Mouse (Mus musculus): ENCODE data around the gene Zfp747. TPM values are rescaled to one million over a fixed set of nuclear protein-coding genes. Genes with fewer than 3 reads are reported as not detected.
A peak's percentile ranks its signal among the peaks of the same experiment; 100 is the strongest.
"Not testable (repeated sequence)": the region's sequence is repeated elsewhere in the genome, so short reads cannot be mapped to it uniquely, and the experiment has no call there.

Zfp747 gene
- polyA plus RNA-seq, 1 experiment from 2014 or later: 5.5 TPM

GRCm38 (mm10) chr7:127378310-127378921 is 2.6 kb upstream of the Zfp747 start:
- no peak overlapping the region for H3K9ac ChIP-seq (ENCODE audit: low read depth, low read length)
- whole genome bisulfite sequencing: 75% methylated on average over 6 of the region's 6 CpGs
- no peak overlapping the region for H3K4me2 ChIP-seq (ENCODE audit: low read length)
- no peaks in the 10 kb centered on the region for H3K4me1 ChIP-seq (replicated peaks; ENCODE audit: insufficient read depth, low read length)
- H3K4me3 ChIP-seq (replicated peaks; ENCODE audit: low read depth, low read length): no peak overlapping the region
- TF ChIP-seq CTCF (IDR thresholded peaks at IDR 0.05; ENCODE audit: low read depth): no peak
- 0 out of 2 replicates have a peak, but pooled peaks cover 3% of the 10 kb centered on the region for H3K36me3 ChIP-seq (ENCODE audit: insufficient read depth, low read length)
- no peak for DNase-seq (ENCODE audit: low spot score)
- no peak for ATAC-seq (replicated peaks; ENCODE audit: low FRiP score, low read depth)
- H3K27me3 ChIP-seq (ENCODE audit: insufficient read depth, low read length): no peaks in the 10 kb centered on the region
- H3K9me3 ChIP-seq (replicated peaks; ENCODE audit: low read length): no peaks in the 10 kb centered on the region
- no peak overlapping the region for H3K27ac ChIP-seq

- H3K9ac ChIP-seq (ENCODE audit: low read depth, low read length): not testable (repeated sequence)
Observed at GRCm38 (mm10) chr7:127371870-127372269, 4.0 kb downstream of the Zfp747 start.

DNA sequence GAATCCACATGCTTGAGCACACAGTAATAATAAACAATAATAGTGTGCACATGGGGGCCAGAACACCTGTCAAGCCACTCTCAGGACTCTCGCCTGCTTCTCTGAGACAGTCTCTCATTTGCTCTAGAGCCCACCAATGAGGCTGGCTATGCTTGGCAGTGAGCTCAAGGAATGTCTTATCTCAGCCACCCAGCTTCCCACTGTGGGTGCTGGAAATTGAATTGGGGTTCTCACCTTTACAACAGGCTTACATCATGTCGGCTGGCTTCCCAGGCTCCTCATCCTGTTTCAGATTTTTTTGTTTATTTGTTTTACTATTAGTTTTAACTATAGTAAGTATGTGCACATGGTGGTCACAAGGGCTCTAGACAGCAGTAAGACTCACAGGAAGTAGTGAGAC is 4.6 kb downstream of the Zfp747 start:
- Histone ChIP-seq H3K9me3 (replicated peaks; ENCODE audit: low read length) (no peaks in the 10 kb centered on the region), H3K27me3 (ENCODE audit: insufficient read depth, low read length) (no peaks in the 10 kb centered on the region), H3K36me3 (ENCODE audit: insufficient read depth, low read length) (no peaks in the 10 kb centered on the region), H3K4me1 (replicated peaks; ENCODE audit: insufficient read depth, low read length) (no peaks in the 10 kb centered on the region), H3K9ac (ENCODE audit: low read depth, low read length) (no peak overlapping the region), H3K27ac (no peak overlapping the region), H3K4me2 (ENCODE audit: low read length) (no peak overlapping the region), H3K4me3 (replicated peaks; ENCODE audit: low read depth, low read length) (no peak overlapping the region)
- TF ChIP-seq CTCF (IDR thresholded peaks at IDR 0.05; ENCODE audit: low read depth): no peak
- 84% methylated on average over 2 of the region's 2 CpGs for WGBS
- ATAC-seq (replicated peaks; ENCODE audit: low FRiP score, low read depth): no peak
- no peak for DNase-seq (ENCODE audit: low spot score)

More at GRCm38 (mm10) chr7:127371870-127372269, 4.0 kb downstream of the Zfp747 start:
- not testable (repeated sequence) for H3K4me2 ChIP-seq (ENCODE audit: low read length); H3K4me3 ChIP-seq (replicated peaks; ENCODE audit: low read depth, low read length); DNase-seq (ENCODE audit: low spot score); H3K27ac ChIP-seq; H3K4me1 ChIP-seq (replicated peaks; ENCODE audit: insufficient read depth, low read length); ATAC-seq (replicated peaks; ENCODE audit: low FRiP score, low read depth); H3K36me3 ChIP-seq (ENCODE audit: insufficient read depth, low read length); H3K27me3 ChIP-seq (ENCODE audit: insufficient read depth, low read length); H3K9me3 ChIP-seq (replicated peaks; ENCODE audit: low read length)
- peak; percentile 35; the same call in 1 of the 2 replicates for TF ChIP-seq CTCF (IDR thresholded peaks at IDR 0.05; ENCODE audit: low read depth)
- WGBS: 88% methylated on average over 3 of the region's 3 CpGs

- DNase-seq (ENCODE audit: low spot score) (no peak), ATAC-seq (replicated peaks; ENCODE audit: low FRiP score, low read depth) (no peak)
- H3K4me2 ChIP-seq (ENCODE audit: low read length): no peak overlapping the region
- no peaks in the 10 kb centered on the region for H3K9me3 ChIP-seq (replicated peaks; ENCODE audit: low read length)
- no peaks in the 10 kb centered on the region for H3K36me3 ChIP-seq (ENCODE audit: insufficient read depth, low read length)
- no peak for TF ChIP-seq CTCF (IDR thresholded peaks at IDR 0.05; ENCODE audit: low read depth)
- H3K4me1 ChIP-seq (replicated peaks; ENCODE audit: insufficient read depth, low read length): peaks cover 6% of the 10 kb centered on the region; the same call in 1 of the 2 replicates
- 70% methylated on average over 3 of the region's 3 CpGs for WGBS
- no peak overlapping the region for H3K4me3 ChIP-seq (replicated peaks; ENCODE audit: low read depth, low read length)
- H3K9ac ChIP-seq (ENCODE audit: low read depth, low read length): no peak overlapping the region
- H3K27me3 ChIP-seq (ENCODE audit: insufficient read depth, low read length): no peaks in the 10 kb centered on the region
- H3K27ac ChIP-seq: no peak overlapping the region
Observed at GRCm38 (mm10) chr7:127366249-127366648, 9.6 kb downstream of the Zfp747 start.

DNA sequence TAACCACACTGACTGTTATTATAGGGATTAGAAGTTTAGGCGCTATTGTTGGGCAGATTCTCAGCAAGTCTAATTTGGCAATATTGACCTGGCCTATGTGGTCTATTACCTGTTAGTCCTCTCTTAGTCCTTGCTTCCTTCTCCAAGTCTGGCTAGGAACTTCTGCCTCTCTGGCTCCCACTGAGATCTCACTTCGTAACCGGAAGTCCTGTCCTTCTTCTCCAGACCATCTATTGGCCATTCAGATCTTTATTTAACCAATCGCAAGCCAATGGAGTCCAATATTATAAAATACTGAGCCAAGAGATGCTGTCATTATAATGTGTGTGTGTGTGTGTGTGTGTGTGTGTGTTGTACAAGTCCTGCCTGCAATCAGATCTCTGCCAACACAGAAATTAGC is 11.7 kb downstream of the Zfp747 start:
- Histone ChIP-seq H3K4me3 (replicated peaks; ENCODE audit: low read depth, low read length) (0 out of 2 replicates have a peak overlapping the region, but pooled peaks have one; percentile 31), H3K9me3 (replicated peaks; ENCODE audit: low read length) (no peaks in the 10 kb centered on the region), H3K27me3 (ENCODE audit: insufficient read depth, low read length) (no peaks in the 10 kb centered on the region), H3K27ac (no peak overlapping the region), H3K36me3 (ENCODE audit: insufficient read depth, low read length) (no peaks in the 10 kb centered on the region), H3K4me2 (ENCODE audit: low read length) (peak overlapping the region; percentile 75), H3K4me1 (replicated peaks; ENCODE audit: insufficient read depth, low read length) (peaks cover 6% of the 10 kb centered on the region; the same call in 1 of the 2 replicates), H3K9ac (ENCODE audit: low read depth, low read length) (no peak overlapping the region)
- DNase-seq (ENCODE audit: low spot score) (no peak), ATAC-seq (replicated peaks; ENCODE audit: low FRiP score, low read depth) (no peak)
- 63% methylated on average over 4 of the region's 4 CpGs for WGBS
- TF ChIP-seq CTCF (IDR thresholded peaks at IDR 0.05; ENCODE audit: low read depth): no peak

- Histone ChIP-seq H3K27ac (peak overlapping the region; percentile 10; the same call in 1 of the 2 replicates), H3K9me3 (replicated peaks; ENCODE audit: low read length) (no peaks in the 10 kb centered on the region), H3K27me3 (ENCODE audit: insufficient read depth, low read length) (no peaks in the 10 kb centered on the region), H3K36me3 (ENCODE audit: insufficient read depth, low read length) (no peaks in the 10 kb centered on the region), H3K4me1 (replicated peaks; ENCODE audit: insufficient read depth, low read length) (peaks cover 6% of the 10 kb centered on the region; the same call in 1 of the 2 replicates), H3K9ac (ENCODE audit: low read depth, low read length) (peak overlapping the region; percentile 54), H3K4me2 (ENCODE audit: low read length) (peak overlapping the region; percentile 75), H3K4me3 (replicated peaks; ENCODE audit: low read depth, low read length) (peak overlapping the region; percentile 31)
- DNase-seq (ENCODE audit: low spot score): no peak
- ATAC-seq (replicated peaks; ENCODE audit: low FRiP score, low read depth): peak; percentile 44
- TF ChIP-seq CTCF (IDR thresholded peaks at IDR 0.05; ENCODE audit: low read depth): no peak
- WGBS: under 1% methylated on average over 24 of the region's 24 CpGs
Observed at GRCm38 (mm10) chr7:127363475-127363921, 12.4 kb downstream of the Zfp747 start.
